Comparison of ENCODE assay signal across 8 mouse cellular contexts in the genomic region with DNA sequence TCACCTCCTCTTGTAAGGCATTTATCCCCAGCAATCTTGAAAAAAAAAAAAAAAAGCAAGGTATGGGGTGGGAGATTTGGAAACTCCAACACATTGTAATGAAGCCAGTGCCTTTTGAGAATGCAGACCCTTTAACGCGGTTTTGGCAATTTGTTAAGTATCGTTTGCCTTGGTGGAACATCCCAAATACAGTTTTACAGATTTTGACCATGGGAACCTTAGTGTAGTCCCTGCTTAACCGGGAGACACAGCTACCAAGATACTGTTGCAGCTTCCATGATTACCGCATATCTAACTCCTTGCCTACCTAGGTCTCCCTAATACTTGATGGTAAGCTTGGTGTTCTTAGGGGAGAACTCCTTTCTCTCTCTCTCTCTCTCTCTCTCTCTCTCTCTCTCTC. TPM values are rescaled to one million over a fixed set of nuclear protein-coding genes. Genes with fewer than 3 reads are reported as not detected.
DNase-seq lines count a peak whose midpoint lies in the region; ATAC-seq lines count a peak whose summit lies in the region.

No protein-coding gene starts in this region.

- peak overlapping the region; percentile 82 for H3K4me3 ChIP-seq in heart, embryonic 15.5 days
- peak overlapping the region; percentile 89 for H3K4me3 ChIP-seq in hindbrain, embryonic 10.5 days
- peak overlapping the region; percentile 88 for H3K4me3 ChIP-seq in midbrain, embryonic 10.5 days

- no peaks in the 10 kb centered on the region for H3K9me3 ChIP-seq in heart, embryonic 15.5 days (replicated peaks)
- H3K9me3 ChIP-seq in hindbrain, embryonic 10.5 days: no peaks in the 10 kb centered on the region
- no peaks in the 10 kb centered on the region for H3K9me3 ChIP-seq in midbrain, embryonic 10.5 days (replicated peaks)

- H3K4me2 ChIP-seq in heart, embryonic 15.5 days: peak overlapping the region; percentile 86

- 17% methylated on average over 5 of the region's 5 CpGs for WGBS in heart, embryonic 15.5 days
- 24% methylated on average over 5 of the region's 5 CpGs for WGBS in hindbrain, embryonic 10.5 days
- WGBS in midbrain, embryonic 10.5 days: 29% methylated on average over 5 of the region's 5 CpGs

- H3K36me3 ChIP-seq in heart, embryonic 15.5 days: peaks cover 15% of the 10 kb centered on the region; the same call in 1 of the 2 replicates
- H3K36me3 ChIP-seq in hindbrain, embryonic 10.5 days: peaks cover 29% of the 10 kb centered on the region
- peaks cover 28% of the 10 kb centered on the region for H3K36me3 ChIP-seq in midbrain, embryonic 10.5 days

- ATAC-seq in heart, embryonic 15.5 days (replicated peaks; ENCODE audit: insufficient number of reproducible peaks, insufficient read depth, low FRiP score, low read depth): no peak

- peak overlapping the region; percentile 95 for H3K9ac ChIP-seq in heart, embryonic 15.5 days

- no peak for DNase-seq in heart, postnatal 4 days
- peak; percentile 12 for DNase-seq in MN1 (ENCODE audit: low spot score)
- no peak for DNase-seq in hindbrain, embryonic 10.5 days (ENCODE audit: low spot score)
- no peak for DNase-seq in midbrain, embryonic 10.5 days (ENCODE audit: low spot score)
- no peak for DNase-seq in layer of hippocampus, postnatal 36 days
- no peak for DNase-seq in right cerebral cortex, postnatal 25 days
- no peak for DNase-seq in urinary bladder, postnatal 25 days (ENCODE audit: low spot score)

- no peak overlapping the region for H3K27ac ChIP-seq in heart, embryonic 15.5 days
- H3K27ac ChIP-seq in hindbrain, embryonic 10.5 days: no peak overlapping the region
- 0 out of 2 replicates have a peak overlapping the region, but pooled peaks have one; percentile 90 for H3K27ac ChIP-seq in midbrain, embryonic 10.5 days (replicated peaks)

- peaks cover 12% of the 10 kb centered on the region for H3K4me1 ChIP-seq in heart, embryonic 15.5 days (replicated peaks)
- peaks cover 21% of the 10 kb centered on the region for H3K4me1 ChIP-seq in hindbrain, embryonic 10.5 days (replicated peaks)
- H3K4me1 ChIP-seq in midbrain, embryonic 10.5 days: peaks cover 18% of the 10 kb centered on the region

- H3K27me3 ChIP-seq in heart, embryonic 15.5 days: no peaks in the 10 kb centered on the region
- H3K27me3 ChIP-seq in hindbrain, embryonic 10.5 days (ENCODE audit: insufficient read depth, poor library complexity, severe bottlenecking): no peaks in the 10 kb centered on the region
- H3K27me3 ChIP-seq in midbrain, embryonic 10.5 days (ENCODE audit: low read depth, poor library complexity, severe bottlenecking): no peaks in the 10 kb centered on the region

RNA-seq across cellular contexts. Expression of a gene that starts 0.7 kb away (rescaled TPM):
- polyA plus RNA-seq in heart, embryonic 15.5 days (2015; fragmentation: Nextera tagmentation; extraction: Ambion mirVana): 17.5 and 19.9 TPM in 2 replicates
- total RNA-seq in heart, postnatal 4 days (2021): 10 to 100 TPM; 18.5 to 18.7 TPM
- polyA plus RNA-seq in hindbrain, embryonic 10.5 days (2016; fragmentation: Nextera tagmentation; extraction: Ambion mirVana): 31.7 and 37.2 TPM in 2 replicates
- polyA plus RNA-seq in midbrain, embryonic 10.5 days (2016; fragmentation: Nextera tagmentation; extraction: Ambion mirVana): 34.8 TPM in 2 replicates
- total RNA-seq in layer of hippocampus, postnatal 36 days (2021): 10 to 100 TPM; 43.8 to 44.9 TPM

RNA-seq across cellular contexts. Expression of a gene that starts 38.4 kb away (rescaled TPM):
- polyA plus RNA-seq in heart, embryonic 15.5 days (2015; fragmentation: Nextera tagmentation; extraction: Ambion mirVana): 25.8 and 29.3 TPM in 2 replicates
- total RNA-seq in heart, postnatal 4 days (2021): 10 to 100 TPM; 12.6 to 12.7 TPM
- polyA plus RNA-seq in hindbrain, embryonic 10.5 days (2016; fragmentation: Nextera tagmentation; extraction: Ambion mirVana): 43.8 and 45.0 TPM in 2 replicates
- 44.4 and 44.8 TPM in 2 replicates for polyA plus RNA-seq in midbrain, embryonic 10.5 days (2016; fragmentation: Nextera tagmentation; extraction: Ambion mirVana)
- 10 to 100 TPM; 25.2 to 26.1 TPM for total RNA-seq in layer of hippocampus, postnatal 36 days (2021)

RNA-seq across cellular contexts. Expression of a gene that starts 40.9 kb away (rescaled TPM):
- 139 and 142 TPM in 2 replicates for polyA plus RNA-seq in heart, embryonic 15.5 days (2015; fragmentation: Nextera tagmentation; extraction: Ambion mirVana)
- 100 to 1,000 TPM; 126 to 130 TPM for total RNA-seq in heart, postnatal 4 days (2021)
- polyA plus RNA-seq in hindbrain, embryonic 10.5 days (2016; fragmentation: Nextera tagmentation; extraction: Ambion mirVana): 77.1 and 77.8 TPM in 2 replicates
- 74.3 and 75.7 TPM in 2 replicates for polyA plus RNA-seq in midbrain, embryonic 10.5 days (2016; fragmentation: Nextera tagmentation; extraction: Ambion mirVana)
- total RNA-seq in layer of hippocampus, postnatal 36 days (2021): 10 to 100 TPM; 57.5 to 57.7 TPM

RNA-seq across cellular contexts. Expression of a gene that starts 50.7 kb away (rescaled TPM):
- polyA plus RNA-seq in heart, embryonic 15.5 days (2015; fragmentation: Nextera tagmentation; extraction: Ambion mirVana): 37.4 and 45.4 TPM in 2 replicates
- 10 to 100 TPM; 31.0 to 31.1 TPM for total RNA-seq in heart, postnatal 4 days (2021)
- 27.3 and 31.2 TPM in 2 replicates for polyA plus RNA-seq in hindbrain, embryonic 10.5 days (2016; fragmentation: Nextera tagmentation; extraction: Ambion mirVana)
- polyA plus RNA-seq in midbrain, embryonic 10.5 days (2016; fragmentation: Nextera tagmentation; extraction: Ambion mirVana): 24.5 and 27.9 TPM in 2 replicates
- total RNA-seq in layer of hippocampus, postnatal 36 days (2021): 10 to 100 TPM; 27.2 to 29.4 TPM
